ENCODE assay signal across 23 mouse cellular contexts in genomic region chr1:154008593-154009310, GRCm38 (mm10).
A peak's percentile ranks its signal among the peaks of the same experiment; 100 is the strongest.
DNase-seq lines count a peak whose midpoint lies in the region; ATAC-seq and TF ChIP-seq lines count a peak whose summit lies in the region.
"Had no signal": no experiment of that assay in that cellular context is flagged by ENCODE, and none has a peak within 500 bp of the region (broad histone marks: within the 10 kb centered on the region; RNA-seq: fewer than 3 reads in every experiment).

No protein-coding gene starts in this region.

- H3K27ac ChIP-seq in embryonic facial prominence, embryonic 11.5 days (replicated peaks; ENCODE audit: low read depth, low read length): no peak overlapping the region
- no peak overlapping the region for H3K27ac ChIP-seq in embryonic facial prominence, embryonic 10.5 days (replicated peaks)
- H3K27ac ChIP-seq in liver, embryonic 15.5 days (replicated peaks): 0 out of 2 replicates have a peak overlapping the region, but pooled peaks have one; percentile 38
- no peak overlapping the region for H3K27ac ChIP-seq in liver, postnatal 0 days (ENCODE audit: low read depth)
- H3K27ac ChIP-seq in brown adipose tissue, adult 24 weeks (replicated peaks; ENCODE audit: low read depth, low read length): peak overlapping the region; percentile 15
- no peak overlapping the region for H3K27ac ChIP-seq in forebrain, embryonic 11.5 days (ENCODE audit: low read depth, low read length)
- H3K27ac ChIP-seq: embryonic facial prominence, embryonic 12.5 days; forebrain, embryonic 12.5 days; heart, embryonic 13.5 days; hindbrain, embryonic 12.5 days; kidney, embryonic 15.5 days; left cerebral cortex, adult 2 months; liver, embryonic 14.5 days; midbrain, embryonic 12.5 days had no signal

- WGBS in embryonic facial prominence, embryonic 11.5 days: 82% methylated on average over 11 of the region's 11 CpGs
- WGBS in embryonic facial prominence, embryonic 10.5 days: 90% methylated on average over 11 of the region's 11 CpGs
- 67% methylated on average over 11 of the region's 11 CpGs for WGBS in liver, embryonic 15.5 days (ENCODE audit: insufficient replicate concordance)
- whole genome bisulfite sequencing in liver, postnatal 0 days (ENCODE audit: insufficient replicate concordance): 59% methylated on average over 11 of the region's 11 CpGs
- WGBS in forebrain, embryonic 11.5 days: 94% methylated on average over 11 of the region's 11 CpGs

- no peaks in the 10 kb centered on the region for H3K27me3 ChIP-seq in embryonic facial prominence, embryonic 11.5 days (ENCODE audit: control insufficient read depth, insufficient read depth, low read length)
- H3K27me3 ChIP-seq in embryonic facial prominence, embryonic 10.5 days (replicated peaks; ENCODE audit: low read depth, poor library complexity, severe bottlenecking): no peaks in the 10 kb centered on the region
- H3K27me3 ChIP-seq in liver, embryonic 15.5 days: no peaks in the 10 kb centered on the region
- H3K27me3 ChIP-seq in liver, postnatal 0 days (ENCODE audit: insufficient read depth, low read length): no peaks in the 10 kb centered on the region
- H3K27me3 ChIP-seq in forebrain, embryonic 11.5 days (ENCODE audit: control insufficient read depth, insufficient read depth, low read length): no peaks in the 10 kb centered on the region
- H3K27me3 ChIP-seq: embryonic facial prominence, embryonic 12.5 days; forebrain, embryonic 12.5 days; heart, embryonic 13.5 days; hindbrain, embryonic 12.5 days; kidney, embryonic 15.5 days; midbrain, embryonic 12.5 days had no signal

- H3K4me2 ChIP-seq in embryonic facial prominence, embryonic 11.5 days (ENCODE audit: low read depth, low read length): no peak overlapping the region
- H3K4me2 ChIP-seq in liver, embryonic 15.5 days: no peak overlapping the region
- no peak overlapping the region for H3K4me2 ChIP-seq in liver, postnatal 0 days (ENCODE audit: low read depth, low read length)
- no peak overlapping the region for H3K4me2 ChIP-seq in forebrain, embryonic 11.5 days (ENCODE audit: low read depth, low read length, severe bottlenecking)
- H3K4me2 ChIP-seq: embryonic facial prominence, embryonic 12.5 days; forebrain, embryonic 12.5 days; heart, embryonic 13.5 days; hindbrain, embryonic 12.5 days; kidney, embryonic 15.5 days; midbrain, embryonic 12.5 days had no signal

- TF ChIP-seq CTCF in liver, postnatal 0 days (IDR thresholded peaks at IDR 0.05; ENCODE audit: low read depth): no peak

- H3K36me3 ChIP-seq in embryonic facial prominence, embryonic 11.5 days (replicated peaks; ENCODE audit: control insufficient read depth, insufficient read depth, low read depth, low read length): no peaks in the 10 kb centered on the region
- no peaks in the 10 kb centered on the region for H3K36me3 ChIP-seq in embryonic facial prominence, embryonic 10.5 days (replicated peaks)
- H3K36me3 ChIP-seq in liver, embryonic 15.5 days (replicated peaks): no peaks in the 10 kb centered on the region
- H3K36me3 ChIP-seq in liver, postnatal 0 days (replicated peaks; ENCODE audit: insufficient read depth, low read length): no peaks in the 10 kb centered on the region
- no peaks in the 10 kb centered on the region for H3K36me3 ChIP-seq in forebrain, embryonic 11.5 days (ENCODE audit: control insufficient read depth, insufficient read depth, low read length)
- H3K36me3 ChIP-seq: embryonic facial prominence, embryonic 12.5 days; forebrain, embryonic 12.5 days; heart, embryonic 13.5 days; hindbrain, embryonic 12.5 days; kidney, embryonic 15.5 days; midbrain, embryonic 12.5 days had no signal

- no peak for ATAC-seq in embryonic facial prominence, embryonic 11.5 days (replicated peaks; ENCODE audit: insufficient number of reproducible peaks, low FRiP score, low TSS enrichment, low read depth)
- no peak for ATAC-seq in liver, embryonic 15.5 days (ENCODE audit: insufficient read depth)
- ATAC-seq in liver, postnatal 0 days: no peak
- ATAC-seq in forebrain, embryonic 11.5 days (replicated peaks; ENCODE audit: low FRiP score): no peak
- ATAC-seq: intestine, postnatal 0 days had no signal

- H3K9ac ChIP-seq in embryonic facial prominence, embryonic 11.5 days (replicated peaks; ENCODE audit: low read length): no peak overlapping the region
- H3K9ac ChIP-seq in liver, embryonic 15.5 days: no peak overlapping the region
- no peak overlapping the region for H3K9ac ChIP-seq in liver, postnatal 0 days (replicated peaks)
- H3K9ac ChIP-seq in forebrain, embryonic 11.5 days (ENCODE audit: low read length): no peak overlapping the region
- H3K9ac ChIP-seq: embryonic facial prominence, embryonic 12.5 days; forebrain, embryonic 12.5 days; heart, embryonic 13.5 days; hindbrain, embryonic 12.5 days; kidney, embryonic 15.5 days; liver, embryonic 14.5 days; midbrain, embryonic 12.5 days had no signal

- no peak overlapping the region for H3K4me3 ChIP-seq in embryonic facial prominence, embryonic 11.5 days (ENCODE audit: low read depth, low read length)
- H3K4me3 ChIP-seq in embryonic facial prominence, embryonic 10.5 days: no peak overlapping the region
- no peak overlapping the region for H3K4me3 ChIP-seq in liver, embryonic 15.5 days (replicated peaks)
- H3K4me3 ChIP-seq in liver, postnatal 0 days (ENCODE audit: low read depth, low read length): no peak overlapping the region
- no peak overlapping the region for H3K4me3 ChIP-seq in brown adipose tissue, adult 24 weeks (ENCODE audit: insufficient read depth, low read depth, low read length)
- H3K4me3 ChIP-seq in forebrain, embryonic 11.5 days (ENCODE audit: low read depth, low read length): no peak overlapping the region
- H3K4me3 ChIP-seq: embryonic facial prominence, embryonic 12.5 days; forebrain, embryonic 12.5 days; heart, embryonic 13.5 days; hindbrain, embryonic 12.5 days; kidney, embryonic 15.5 days; left cerebral cortex, adult 2 months; midbrain, embryonic 12.5 days had no signal

- TF ChIP-seq EP300 in liver, postnatal 0 days (IDR thresholded peaks at IDR 0.05; ENCODE audit: low read depth): no peak

- DNase-seq in embryonic facial prominence, embryonic 11.5 days (ENCODE audit: low spot score): peak; percentile 51
- DNase-seq in embryonic facial prominence, embryonic 10.5 days (ENCODE audit: low spot score): no peak
- DNase-seq in liver, postnatal 0 days: no peak
- DNase-seq in skeletal muscle tissue, adult 2 months (ENCODE audit: low read depth, low spot score): peak; percentile 41
- DNase-seq in forebrain, embryonic 11.5 days (ENCODE audit: low spot score): no peak
- DNase-seq in kidney, postnatal 25 days: no peak
- DNase-seq: adrenal gland, postnatal 10 days; cerebellum, adult 9-10 months; kidney, postnatal 4 days; lung, postnatal 10 days; right cerebral cortex, postnatal 14 days; thymus, adult 2 months had no signal

- no peaks in the 10 kb centered on the region for H3K9me3 ChIP-seq in embryonic facial prominence, embryonic 11.5 days (replicated peaks; ENCODE audit: control insufficient read depth, low read length)
- H3K9me3 ChIP-seq in embryonic facial prominence, embryonic 10.5 days: no peaks in the 10 kb centered on the region
- H3K9me3 ChIP-seq in liver, embryonic 15.5 days (replicated peaks): no peaks in the 10 kb centered on the region
- H3K9me3 ChIP-seq in liver, postnatal 0 days (ENCODE audit: low read length): no peaks in the 10 kb centered on the region
- H3K9me3 ChIP-seq in forebrain, embryonic 11.5 days (ENCODE audit: control insufficient read depth, low read length): no peaks in the 10 kb centered on the region
- H3K9me3 ChIP-seq: embryonic facial prominence, embryonic 12.5 days; forebrain, embryonic 12.5 days; heart, embryonic 13.5 days; hindbrain, embryonic 12.5 days; kidney, embryonic 15.5 days; midbrain, embryonic 12.5 days had no signal

- H3K4me1 ChIP-seq in embryonic facial prominence, embryonic 11.5 days (ENCODE audit: control insufficient read depth, insufficient read depth, low read length): no peaks in the 10 kb centered on the region
- no peaks in the 10 kb centered on the region for H3K4me1 ChIP-seq in embryonic facial prominence, embryonic 10.5 days
- peaks cover 29% of the 10 kb centered on the region for H3K4me1 ChIP-seq in liver, embryonic 15.5 days (replicated peaks)
- peaks cover 4% of the 10 kb centered on the region for H3K4me1 ChIP-seq in liver, postnatal 0 days (ENCODE audit: insufficient read depth)
- H3K4me1 ChIP-seq in brown adipose tissue, adult 24 weeks (ENCODE audit: control insufficient read depth, insufficient read depth, insufficient read length, low read length): peaks cover 2% of the 10 kb centered on the region; the same call in 1 of the 2 replicates
- H3K4me1 ChIP-seq in forebrain, embryonic 11.5 days (replicated peaks; ENCODE audit: control insufficient read depth, insufficient read depth, low read length): no peaks in the 10 kb centered on the region
- H3K4me1 ChIP-seq: embryonic facial prominence, embryonic 12.5 days; forebrain, embryonic 12.5 days; hindbrain, embryonic 12.5 days; kidney, embryonic 15.5 days; midbrain, embryonic 12.5 days had no signal

Comparison
In these comparisons a context has a peak if more than half of its experiments do, and no peak if none do; other contexts are left out.
1. DNase-seq: peak in embryonic facial prominence, embryonic 11.5 days (single experiment) and skeletal muscle tissue, adult 2 months (single experiment); none in embryonic facial prominence, embryonic 10.5 days (single experiment), liver, postnatal 0 days (single experiment), forebrain, embryonic 11.5 days (single experiment) and kidney, postnatal 25 days (0 of 2).
2. H3K27ac ChIP-seq: peak in liver, embryonic 15.5 days (single experiment) and brown adipose tissue, adult 24 weeks (single experiment); none in embryonic facial prominence, embryonic 11.5 days (single experiment), embryonic facial prominence, embryonic 10.5 days (single experiment), liver, postnatal 0 days (single experiment) and forebrain, embryonic 11.5 days (single experiment).